Mouse (Mus musculus): Measurements from ENCODE around the gene Helz2.

Helz2 gene

GRCm38 (mm10) chr2:181241602-181242313 is at the start of gene Helz2:
TSS of gene Helz2 (minus strand) at chr2:181242027.
- DNase-seq = peak; percentile 73 to 74

GRCm38 (mm10) chr2:181290937-181291336 is 49.1 kb upstream of the Helz2 start:
- no peak for DNase-seq

- no peak for DNase-seq
Measured at GRCm38 (mm10) chr2:181288691-181289090, 46.9 kb upstream of the Helz2 start.

- DNase-seq = peak; percentile 92
Measured at GRCm38 (mm10) chr2:181287958-181288350, 46.1 kb upstream of the Helz2 start, which contains the start of gene Gmeb2. TSS of gene Gmeb2 (minus strand) at chr2:181288035.

- peak; percentile 79 to 81 for DNase-seq
Measured at GRCm38 (mm10) chr2:181287338-181287957, 45.6 kb upstream of the Helz2 start.

GRCm38 (mm10) chr2:181286629-181287337 is 45.0 kb upstream of the Helz2 start:
- peak in 1 of 2 experiments; percentile 6 for DNase-seq

GRCm38 (mm10) chr2:181279968-181280367 is 38.1 kb upstream of the Helz2 start:
- DNase-seq = no peak

- no peak for DNase-seq
Measured at GRCm38 (mm10) chr2:181277866-181278265, 36.0 kb upstream of the Helz2 start.

GRCm38 (mm10) chr2:181276766-181277165 is 34.9 kb upstream of the Helz2 start:
- no peak for DNase-seq

- DNase-seq = no peak
Measured at GRCm38 (mm10) chr2:181274639-181275038, 32.8 kb upstream of the Helz2 start.

- no peak for DNase-seq
Measured at GRCm38 (mm10) chr2:181273829-181274228, 32.0 kb upstream of the Helz2 start.

GRCm38 (mm10) chr2:181272092-181272491 is 30.3 kb upstream of the Helz2 start:
- DNase-seq = no peak

GRCm38 (mm10) chr2:181266839-181267238 is 25.0 kb upstream of the Helz2 start:
- no peak for DNase-seq

- DNase-seq = no peak
Measured at GRCm38 (mm10) chr2:181253248-181253647, 11.4 kb upstream of the Helz2 start.

- DNase-seq = no peak
Measured at GRCm38 (mm10) chr2:181251841-181252240, 10.0 kb upstream of the Helz2 start.

GRCm38 (mm10) chr2:181249217-181249616 is 7.4 kb upstream of the Helz2 start:
- no peak for DNase-seq

- no peak for DNase-seq
Measured at GRCm38 (mm10) chr2:181245031-181245430, 3.2 kb upstream of the Helz2 start.

- peak; percentile 31 to 36 for DNase-seq
Measured at GRCm38 (mm10) chr2:181243706-181244394, 2.0 kb upstream of the Helz2 start.

- no peak for DNase-seq
Measured at GRCm38 (mm10) chr2:181242314-181242665, 463 bp upstream of the Helz2 start.

GRCm38 (mm10) chr2:181240806-181241440 is 904 bp downstream of the Helz2 start:
- no peak for DNase-seq

- no peak for DNase-seq
Measured at GRCm38 (mm10) chr2:181239261-181239660, 2.6 kb downstream of the Helz2 start.

- DNase-seq = peak in 1 of 2 experiments; percentile 31
Measured at GRCm38 (mm10) chr2:181238861-181239260, 3.0 kb downstream of the Helz2 start.
